Mouse (Mus musculus): Measurements from ENCODE around the gene Tmem259. TPM values are rescaled to one million over a fixed set of nuclear protein-coding genes. Genes with fewer than 3 reads are reported as not detected.

Tmem259 gene
- polyA plus RNA-seq, 1 experiment from 2014 or later = 12.3 TPM

GRCm38 (mm10) chr10:79934272-79934721, 49.8 kb downstream of the Tmem259 start:
- no peaks in the 10 kb centered on the region for H3K9me3 ChIP-seq
- H3K4me1 ChIP-seq = peaks cover 92% of the 10 kb centered on the region
- peaks cover 96% of the 10 kb centered on the region for H3K36me3 ChIP-seq (replicated peaks)
- DNase-seq (ENCODE audit: low spot score) = no peak
- WGBS = 74% methylated on average over 13 of the region's 13 CpGs
- peak overlapping the region; percentile 79 for H3K27ac ChIP-seq (replicated peaks)
- peak overlapping the region; percentile 42 for H3K4me3 ChIP-seq
- no peaks in the 10 kb centered on the region for H3K27me3 ChIP-seq (replicated peaks; ENCODE audit: low read depth, poor library complexity, severe bottlenecking)

GRCm38 (mm10) chr10:79933861-79934260, 50.3 kb downstream of the Tmem259 start:
- Histone ChIP-seq H3K27me3 (replicated peaks; ENCODE audit: low read depth, poor library complexity, severe bottlenecking) (no peaks in the 10 kb centered on the region), H3K27ac (replicated peaks) (peak overlapping the region; percentile 79), H3K9me3 (no peaks in the 10 kb centered on the region), H3K4me3 (peak overlapping the region; percentile 42), H3K36me3 (replicated peaks) (peaks cover 92% of the 10 kb centered on the region), H3K4me1 (peaks cover 92% of the 10 kb centered on the region)
- 47% methylated on average over 6 of the region's 6 CpGs for WGBS
- no peak for DNase-seq (ENCODE audit: low spot score)

DNA sequence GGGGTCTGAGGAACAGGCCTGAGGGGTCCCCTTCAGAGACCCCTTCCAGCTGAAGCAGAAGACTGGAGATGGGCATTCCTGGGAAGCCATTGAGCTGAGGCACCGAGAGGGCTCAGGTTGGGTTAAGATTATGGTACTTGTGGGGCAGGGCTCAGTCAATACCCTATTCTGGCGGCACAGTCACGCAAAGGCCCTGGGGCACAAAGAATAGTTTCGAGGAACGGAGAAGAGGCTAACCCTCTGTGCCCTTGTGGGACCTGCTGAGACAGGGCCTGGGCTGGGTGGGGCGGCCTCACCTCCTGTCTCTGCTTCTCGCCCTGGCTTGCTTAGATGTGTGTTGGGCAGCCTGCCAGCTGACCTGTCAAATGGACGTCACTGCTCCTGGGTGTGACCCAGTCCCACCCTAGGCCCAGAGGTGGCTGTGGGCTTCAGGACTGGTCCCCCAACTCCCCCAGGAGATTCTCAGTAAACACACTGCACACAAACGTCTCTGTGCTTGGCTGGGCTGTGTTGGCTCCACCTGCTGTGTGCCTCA, 50.9 kb downstream of the Tmem259 start:
- Histone ChIP-seq H3K4me3 (peak overlapping the region; percentile 42), H3K9me3 (no peaks in the 10 kb centered on the region), H3K27me3 (replicated peaks; ENCODE audit: low read depth, poor library complexity, severe bottlenecking) (no peaks in the 10 kb centered on the region), H3K4me1 (peaks cover 92% of the 10 kb centered on the region), H3K27ac (replicated peaks) (peak overlapping the region; percentile 79), H3K36me3 (replicated peaks) (peaks cover 86% of the 10 kb centered on the region)
- DNase-seq (ENCODE audit: low spot score) = no peak
- 60% methylated on average over 9 of the region's 9 CpGs for WGBS

- H3K4me3 ChIP-seq = peak overlapping the region; percentile 42
- 15% methylated on average over 8 of the region's 8 CpGs for WGBS
- H3K27ac ChIP-seq (replicated peaks) = peak overlapping the region; percentile 79
- peaks cover 81% of the 10 kb centered on the region for H3K36me3 ChIP-seq (replicated peaks)
- no peaks in the 10 kb centered on the region for H3K27me3 ChIP-seq (replicated peaks; ENCODE audit: low read depth, poor library complexity, severe bottlenecking)
- DNase-seq (ENCODE audit: low spot score) = peak; percentile 88
- H3K4me1 ChIP-seq = peaks cover 91% of the 10 kb centered on the region
- H3K9me3 ChIP-seq = no peaks in the 10 kb centered on the region
Observed at GRCm38 (mm10) chr10:79932736-79933135, 51.4 kb downstream of the Tmem259 start.

DNA sequence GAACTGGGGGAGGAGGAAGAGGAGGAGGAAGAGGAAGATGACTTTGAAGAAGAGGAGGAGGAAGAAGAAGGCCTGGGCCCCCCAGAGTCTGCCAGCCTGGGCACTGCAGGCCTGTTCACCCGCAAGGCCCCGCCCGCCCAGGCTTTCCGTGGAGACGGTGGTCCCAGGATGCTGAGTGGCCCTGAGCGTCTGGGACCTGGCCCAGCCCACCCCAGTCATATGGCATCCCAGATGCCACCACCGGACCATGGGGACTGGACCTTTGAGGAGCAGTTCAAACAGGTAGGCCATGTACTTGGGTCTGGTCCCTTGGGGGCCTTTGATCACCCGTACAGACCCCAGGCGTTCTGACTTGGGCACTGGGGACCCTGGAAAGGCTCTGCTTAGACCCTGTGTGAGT, 52.3 kb downstream of the Tmem259 start:
- Histone ChIP-seq H3K9me3 (no peaks in the 10 kb centered on the region), H3K4me1 (peaks cover 82% of the 10 kb centered on the region), H3K27ac (replicated peaks) (peak overlapping the region; percentile 79), H3K36me3 (replicated peaks) (peaks cover 72% of the 10 kb centered on the region), H3K27me3 (replicated peaks; ENCODE audit: low read depth, poor library complexity, severe bottlenecking) (no peaks in the 10 kb centered on the region), H3K4me3 (peak overlapping the region; percentile 42; the same call in 1 of the 2 replicates)
- no peak for DNase-seq (ENCODE audit: low spot score)
- 85% methylated on average over 9 of the region's 9 CpGs for WGBS

GRCm38 (mm10) chr10:79930826-79931186, 53.3 kb downstream of the Tmem259 start:
- H3K36me3 ChIP-seq (replicated peaks) = peaks cover 62% of the 10 kb centered on the region
- WGBS = 90% methylated on average over 16 of the region's 16 CpGs
- H3K27me3 ChIP-seq (replicated peaks; ENCODE audit: low read depth, poor library complexity, severe bottlenecking) = no peaks in the 10 kb centered on the region
- H3K27ac ChIP-seq (replicated peaks) = 0 out of 2 replicates have a peak overlapping the region, but pooled peaks have one; percentile 24
- no peaks in the 10 kb centered on the region for H3K9me3 ChIP-seq
- H3K4me1 ChIP-seq = peaks cover 84% of the 10 kb centered on the region
- DNase-seq (ENCODE audit: low spot score) = no peak
- peak overlapping the region; percentile 42; the same call in 1 of the 2 replicates for H3K4me3 ChIP-seq

DNA sequence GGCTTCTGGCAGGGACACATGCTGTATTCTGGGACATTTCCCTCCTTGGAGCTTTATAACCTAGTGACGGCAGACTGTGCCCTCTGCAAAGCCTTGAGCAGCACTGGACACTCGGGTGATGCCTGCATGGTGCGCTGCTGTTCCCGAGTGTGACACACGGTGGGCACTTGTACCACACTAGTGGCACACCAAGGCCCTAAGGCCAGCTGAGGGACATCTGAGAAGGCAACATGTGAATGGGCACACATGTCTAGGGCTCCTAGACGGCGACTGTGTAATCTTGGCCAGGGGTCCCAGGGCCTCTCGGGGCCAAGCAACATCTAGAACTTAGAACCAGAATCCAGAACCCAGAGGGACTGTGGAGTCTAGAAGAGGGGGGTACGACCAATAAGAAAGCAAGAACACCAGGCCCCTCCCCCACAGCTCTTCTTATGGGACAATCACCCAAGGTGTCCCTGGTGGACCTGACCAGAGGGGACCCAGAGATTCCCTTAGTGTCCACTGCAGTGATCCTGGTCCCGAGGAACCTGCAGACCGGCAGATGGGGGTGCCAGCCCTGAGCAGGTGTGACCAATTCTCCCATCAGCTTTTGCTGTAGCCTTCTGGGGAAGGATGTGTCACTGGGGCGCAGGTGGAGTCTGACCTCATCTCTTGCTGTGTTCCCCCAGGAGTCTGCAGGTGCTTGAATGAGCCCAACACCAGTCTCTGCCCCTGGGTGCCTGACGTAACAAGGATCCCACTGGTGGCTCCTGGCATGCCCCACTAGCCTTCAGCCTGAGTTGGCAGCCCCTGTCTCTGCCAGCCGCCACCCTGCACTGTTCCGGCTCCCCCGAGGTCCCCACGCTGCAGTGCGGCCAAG, 53.9 kb downstream of the Tmem259 start:
- WGBS = 90% methylated on average over 18 of the region's 18 CpGs
- Histone ChIP-seq H3K27ac (replicated peaks) (peak overlapping the region; percentile 94), H3K4me1 (peaks cover 88% of the 10 kb centered on the region), H3K27me3 (replicated peaks; ENCODE audit: low read depth, poor library complexity, severe bottlenecking) (no peaks in the 10 kb centered on the region), H3K36me3 (replicated peaks) (peaks cover 56% of the 10 kb centered on the region), H3K4me3 (peak overlapping the region; percentile 79), H3K9me3 (no peaks in the 10 kb centered on the region)
- no peak for DNase-seq (ENCODE audit: low spot score)

GRCm38 (mm10) chr10:79928907-79929701, 55.0 kb downstream of the Tmem259 start:
- Histone ChIP-seq H3K36me3 (replicated peaks) (peaks cover 45% of the 10 kb centered on the region), H3K4me3 (peak overlapping the region; percentile 79), H3K27me3 (replicated peaks; ENCODE audit: low read depth, poor library complexity, severe bottlenecking) (peaks cover 1% of the 10 kb centered on the region), H3K27ac (replicated peaks) (peak overlapping the region; percentile 94), H3K4me1 (peaks cover 82% of the 10 kb centered on the region), H3K9me3 (no peaks in the 10 kb centered on the region)
- DNase-seq (ENCODE audit: low spot score) = peak; percentile 57
- WGBS = 16% methylated on average over 9 of the region's 9 CpGs

DNA sequence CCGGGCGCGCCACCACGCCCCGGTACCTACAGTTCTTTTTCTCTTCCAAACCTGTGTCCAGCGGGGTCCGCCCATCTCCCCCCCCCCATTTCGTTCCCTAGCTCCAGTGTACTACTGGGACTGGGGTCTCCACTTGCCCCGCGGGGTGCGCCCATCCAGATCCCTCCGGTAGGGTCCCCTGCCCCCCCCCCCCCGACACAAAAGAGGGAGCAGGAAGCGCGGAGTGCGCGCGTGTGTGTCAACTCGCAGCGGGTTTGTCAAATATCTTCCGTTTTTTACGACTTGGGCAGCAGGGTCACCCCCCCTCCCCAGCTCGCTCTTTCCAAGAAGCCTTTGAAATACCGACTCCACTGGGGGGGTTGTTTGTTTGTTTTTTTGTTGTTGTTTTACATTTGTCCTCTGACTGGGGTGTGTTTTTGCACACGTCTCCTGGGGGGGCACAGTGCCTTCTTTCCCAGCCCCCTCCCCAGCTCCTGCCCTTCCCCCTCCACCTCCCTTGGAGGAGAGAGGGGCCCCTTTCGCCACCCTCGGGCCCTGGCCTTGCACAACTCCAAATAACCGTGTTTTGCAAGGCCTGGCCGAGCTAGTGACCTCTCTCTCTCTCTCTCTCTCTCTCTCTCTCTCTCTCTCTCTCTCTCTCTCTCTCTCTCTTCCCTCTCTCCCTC, 56.0 kb downstream of the Tmem259 start:
- Histone ChIP-seq H3K27ac (replicated peaks) (peak overlapping the region; percentile 94), H3K4me1 (peaks cover 79% of the 10 kb centered on the region), H3K36me3 (replicated peaks) (peaks cover 36% of the 10 kb centered on the region), H3K4me3 (peak overlapping the region; percentile 79), H3K27me3 (replicated peaks; ENCODE audit: low read depth, poor library complexity, severe bottlenecking) (peaks cover 11% of the 10 kb centered on the region), H3K9me3 (no peaks in the 10 kb centered on the region)
- peak; percentile 69 for DNase-seq (ENCODE audit: low spot score)
- under 1% methylated on average over 29 of the region's 29 CpGs for WGBS

DNA sequence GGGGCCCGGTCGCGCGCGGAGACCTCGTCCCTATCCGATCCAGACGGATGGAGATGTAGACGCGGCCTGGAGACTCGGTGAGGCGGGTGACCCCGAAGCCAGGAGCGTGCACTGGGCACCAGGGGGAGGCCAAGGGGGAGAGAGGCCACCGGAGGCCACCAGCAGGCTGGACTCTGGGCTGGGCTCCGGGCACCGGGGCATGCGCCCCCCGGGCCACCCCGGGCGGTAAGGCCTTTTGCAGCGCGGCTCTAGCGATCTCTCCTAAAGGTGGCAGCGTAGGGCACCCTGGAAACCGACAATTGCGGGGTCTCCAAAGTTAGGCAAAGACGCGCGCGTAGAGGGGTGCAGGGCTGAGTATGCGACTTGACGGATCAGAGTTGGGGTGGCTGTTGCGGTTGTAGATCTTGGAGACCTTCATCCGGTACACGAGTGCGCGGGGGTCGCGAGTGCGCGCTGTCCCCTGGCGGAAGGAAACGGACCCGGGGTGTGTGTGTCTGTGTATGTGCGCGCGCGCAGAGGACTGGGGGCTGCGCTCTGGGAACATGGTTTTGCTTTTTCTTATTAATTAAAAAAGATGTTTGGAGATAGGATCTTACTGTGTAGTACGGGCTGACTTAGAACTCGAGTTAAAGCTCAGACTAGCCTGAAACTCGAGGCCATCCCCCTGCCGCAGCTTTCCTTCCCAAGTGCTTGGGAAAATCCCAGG, 56.7 kb downstream of the Tmem259 start:
- peak; percentile 85 for DNase-seq (ENCODE audit: low spot score)
- Histone ChIP-seq H3K9me3 (0 out of 2 replicates have a peak, but pooled peaks cover 1% of the 10 kb centered on the region), H3K27me3 (replicated peaks; ENCODE audit: low read depth, poor library complexity, severe bottlenecking) (peaks cover 18% of the 10 kb centered on the region), H3K4me1 (peaks cover 73% of the 10 kb centered on the region), H3K27ac (replicated peaks) (peak overlapping the region; percentile 94), H3K36me3 (replicated peaks) (peaks cover 29% of the 10 kb centered on the region), H3K4me3 (peak overlapping the region; percentile 79)
- WGBS = under 1% methylated on average over 54 of the region's 54 CpGs

DNA sequence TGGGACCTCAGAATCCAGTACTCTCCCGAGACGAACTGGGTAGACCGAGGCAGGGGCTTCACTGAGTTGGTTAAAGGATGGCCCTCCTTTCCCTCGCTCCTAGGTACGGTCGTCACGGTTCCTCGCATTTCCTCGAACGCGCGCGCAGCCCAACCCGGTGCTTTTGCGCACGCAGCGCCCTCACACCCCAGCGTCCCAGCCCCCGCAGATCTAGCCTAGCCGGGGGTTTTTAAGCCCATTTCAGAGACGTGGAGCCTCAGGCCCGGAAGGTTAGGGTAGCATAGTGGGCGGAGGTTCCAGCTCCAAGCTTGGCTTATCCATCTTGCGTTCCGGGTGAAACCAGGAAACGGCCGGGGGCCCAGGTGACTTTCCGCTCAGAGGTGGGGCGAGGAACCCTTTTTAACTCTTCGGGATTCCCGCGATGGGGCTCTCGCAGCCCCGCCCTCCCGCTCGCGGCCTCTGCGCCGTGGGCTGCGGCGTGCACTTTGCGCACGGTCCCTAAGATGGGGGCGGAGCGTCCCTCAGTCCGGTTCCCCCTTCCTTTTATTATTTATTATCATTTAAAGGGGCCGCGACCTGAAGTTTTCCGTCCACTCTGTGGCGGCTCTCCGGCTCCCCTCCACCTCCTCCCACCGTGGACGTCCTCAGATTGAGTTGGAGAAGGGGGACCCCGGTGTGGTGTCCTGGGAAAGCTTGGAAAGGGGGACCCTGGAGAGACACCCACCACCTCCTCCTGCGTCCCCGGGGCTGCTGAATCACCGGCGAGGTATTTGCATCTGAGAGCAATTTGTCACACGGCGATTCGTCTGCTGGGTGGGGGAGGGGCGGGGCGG, 57.4 kb downstream of the Tmem259 start, which contains the start of gene Arid3a:
Gene Arid3a (plus strand): TSS at position 553 of the 833 bp plus-strand sequence.
- Histone ChIP-seq H3K4me3 (peak within 1 kb of the TSS; percentile 79), H3K27me3 (replicated peaks; ENCODE audit: low read depth, poor library complexity, severe bottlenecking) (peaks cover 25% of the 10 kb centered on the region), H3K4me1 (peaks cover 68% of the 10 kb centered on the region), H3K36me3 (replicated peaks) (peaks cover 21% of the 10 kb centered on the region), H3K27ac (replicated peaks) (peak within 1 kb of the TSS; percentile 94), H3K9me3 (0 out of 2 replicates have a peak, but pooled peaks cover 4% of the 10 kb centered on the region)
- WGBS = under 1% methylated on average over 63 of the region's 63 CpGs
- DNase-seq (ENCODE audit: low spot score) = peak; percentile 95
